Mouse (Mus musculus) brain, embryonic 14.5 days (tissue): ENCODE data around the gene Tnrc6b.

ENCODE experiments used
- CTCF ChIP-seq: fragments of 200-500 bp; IDR thresholded peaks from 2 replicates; pipeline ENCODE4 v1.5.1; 2012; ENCODE audit warnings: inconsistent platforms, mild to moderate bottlenecking, moderate library complexity, borderline replicate concordance; ENCODE audit not compliant: insufficient read depth, insufficient read length; ENCODE audit errors: extremely low read depth
- POLR2A ChIP-seq: fragments of 200-500 bp; IDR thresholded peaks from 2 replicates; pipeline ENCODE4 v1.6.1; 2012; ENCODE audit warnings: mild to moderate bottlenecking, inconsistent platforms, borderline replicate concordance; ENCODE audit not compliant: poor library complexity, insufficient read depth, insufficient read length, severe bottlenecking; ENCODE audit errors: extremely low read depth

- no peak for TF ChIP-seq CTCF
- no peak for TF ChIP-seq POLR2A
Observed at GRCm38 (mm10) chr15:80836246-80836645, 125.1 kb downstream of the Tnrc6b start.
